Mouse (Mus musculus): Measurements from ENCODE around the gene Wbp2nl. TPM values are rescaled to one million over a fixed set of nuclear protein-coding genes. Genes with fewer than 3 reads are reported as not detected.
A peak's percentile ranks its signal among the peaks of the same experiment; 100 is the strongest.

Wbp2nl gene
- polyA plus RNA-seq, 1 experiment, result 0.70 TPM

GRCm38 (mm10) chr15:82339150-82339549 lies 40.4 kb downstream of the Wbp2nl start:
- Histone ChIP-seq H3K4me3 (ENCODE audit: low read depth, low read length) (no peak overlapping the region), H3K27ac (ENCODE audit: insufficient read depth, low read length) (no peak overlapping the region), H3K36me3 (ENCODE audit: control insufficient read depth, insufficient read depth, low read length, poor library complexity, severe bottlenecking) (peaks cover 8% of the 10 kb centered on the region), H3K9ac (ENCODE audit: low read depth, poor library complexity, severe bottlenecking) (no peak overlapping the region), H3K9me3 (replicated peaks; ENCODE audit: control insufficient read depth, insufficient read depth, low read length, poor library complexity, severe bottlenecking) (no peaks in the 10 kb centered on the region), H3K27me3 (ENCODE audit: control insufficient read depth, insufficient read depth, low read length, poor library complexity, severe bottlenecking) (no peaks in the 10 kb centered on the region), H3K4me1 (ENCODE audit: control insufficient read depth, insufficient read depth, low read length) (peaks cover 4% of the 10 kb centered on the region)
- no peak for TF ChIP-seq EP300 (IDR thresholded peaks at IDR 0.05; ENCODE audit: insufficient read depth, low read depth, low read length)
- no peak for TF ChIP-seq POLR2A (IDR thresholded peaks at IDR 0.05; ENCODE audit: insufficient read depth, low read length)
- no peak for TF ChIP-seq CTCF (IDR thresholded peaks at IDR 0.05; ENCODE audit: low read depth, low read length)

- peaks cover 4% of the 10 kb centered on the region for H3K4me1 ChIP-seq (ENCODE audit: control insufficient read depth, insufficient read depth, low read length)
- H3K36me3 ChIP-seq (ENCODE audit: control insufficient read depth, insufficient read depth, low read length, poor library complexity, severe bottlenecking), result peaks cover 5% of the 10 kb centered on the region; the same call in 1 of the 2 replicates
- no peak overlapping the region for H3K27ac ChIP-seq (ENCODE audit: insufficient read depth, low read length)
- H3K4me3 ChIP-seq (ENCODE audit: low read depth, low read length), result no peak overlapping the region
- TF ChIP-seq POLR2A (IDR thresholded peaks at IDR 0.05; ENCODE audit: insufficient read depth, low read length), result no peak
- no peak for TF ChIP-seq EP300 (IDR thresholded peaks at IDR 0.05; ENCODE audit: insufficient read depth, low read depth, low read length)
- no peak for TF ChIP-seq CTCF (IDR thresholded peaks at IDR 0.05; ENCODE audit: low read depth, low read length)
- H3K9me3 ChIP-seq (replicated peaks; ENCODE audit: control insufficient read depth, insufficient read depth, low read length, poor library complexity, severe bottlenecking), result no peaks in the 10 kb centered on the region
- H3K27me3 ChIP-seq (ENCODE audit: control insufficient read depth, insufficient read depth, low read length, poor library complexity, severe bottlenecking), result no peaks in the 10 kb centered on the region
- H3K9ac ChIP-seq (ENCODE audit: low read depth, poor library complexity, severe bottlenecking), result no peak overlapping the region
These were observed 41.0 kb downstream of the Wbp2nl start for GRCm38 (mm10) chr15:82339634-82340254.

GRCm38 (mm10) chr15:82340414-82341035 lies 41.8 kb downstream of the Wbp2nl start:
- peaks cover 4% of the 10 kb centered on the region for H3K4me1 ChIP-seq (ENCODE audit: control insufficient read depth, insufficient read depth, low read length)

GRCm38 (mm10) chr15:82341036-82341501 lies 42.3 kb downstream of the Wbp2nl start:
- H3K4me3 ChIP-seq (ENCODE audit: low read depth, low read length), result peak overlapping the region; percentile 45
- no peak for TF ChIP-seq CTCF (IDR thresholded peaks at IDR 0.05; ENCODE audit: low read depth, low read length)
- no peak for TF ChIP-seq EP300 (IDR thresholded peaks at IDR 0.05; ENCODE audit: insufficient read depth, low read depth, low read length)
- no peak for TF ChIP-seq POLR2A (IDR thresholded peaks at IDR 0.05; ENCODE audit: insufficient read depth, low read length)
- peaks cover 4% of the 10 kb centered on the region for H3K4me1 ChIP-seq (ENCODE audit: control insufficient read depth, insufficient read depth, low read length)
- H3K27ac ChIP-seq (ENCODE audit: insufficient read depth, low read length), result no peak overlapping the region
- no peaks in the 10 kb centered on the region for H3K27me3 ChIP-seq (ENCODE audit: control insufficient read depth, insufficient read depth, low read length, poor library complexity, severe bottlenecking)
- H3K9ac ChIP-seq (ENCODE audit: low read depth, poor library complexity, severe bottlenecking), result peak overlapping the region; percentile 56
- no peaks in the 10 kb centered on the region for H3K36me3 ChIP-seq (ENCODE audit: control insufficient read depth, insufficient read depth, low read length, poor library complexity, severe bottlenecking)
- no peaks in the 10 kb centered on the region for H3K9me3 ChIP-seq (replicated peaks; ENCODE audit: control insufficient read depth, insufficient read depth, low read length, poor library complexity, severe bottlenecking)

More at GRCm38 (mm10) chr15:82340414-82341035, 41.8 kb downstream of the Wbp2nl start:
- peak overlapping the region; percentile 45 for H3K4me3 ChIP-seq (ENCODE audit: low read depth, low read length)
- no peaks in the 10 kb centered on the region for H3K27me3 ChIP-seq (ENCODE audit: control insufficient read depth, insufficient read depth, low read length, poor library complexity, severe bottlenecking)
- peaks cover 2% of the 10 kb centered on the region; the same call in 1 of the 2 replicates for H3K36me3 ChIP-seq (ENCODE audit: control insufficient read depth, insufficient read depth, low read length, poor library complexity, severe bottlenecking)
- TF ChIP-seq CTCF (IDR thresholded peaks at IDR 0.05; ENCODE audit: low read depth, low read length) (no peak), EP300 (IDR thresholded peaks at IDR 0.05; ENCODE audit: insufficient read depth, low read depth, low read length) (no peak)
- no peaks in the 10 kb centered on the region for H3K9me3 ChIP-seq (replicated peaks; ENCODE audit: control insufficient read depth, insufficient read depth, low read length, poor library complexity, severe bottlenecking)
- peak overlapping the region; percentile 56 for H3K9ac ChIP-seq (ENCODE audit: low read depth, poor library complexity, severe bottlenecking)
- no peak overlapping the region for H3K27ac ChIP-seq (ENCODE audit: insufficient read depth, low read length)

GRCm38 (mm10) chr15:82341675-82342542 lies 43.2 kb downstream of the Wbp2nl start:
- no peaks in the 10 kb centered on the region for H3K27me3 ChIP-seq (ENCODE audit: control insufficient read depth, insufficient read depth, low read length, poor library complexity, severe bottlenecking)
- peak overlapping the region; percentile 31 for H3K4me3 ChIP-seq (ENCODE audit: low read depth, low read length)
- peaks cover 4% of the 10 kb centered on the region for H3K4me1 ChIP-seq (ENCODE audit: control insufficient read depth, insufficient read depth, low read length)
- H3K36me3 ChIP-seq (ENCODE audit: control insufficient read depth, insufficient read depth, low read length, poor library complexity, severe bottlenecking), result no peaks in the 10 kb centered on the region
- TF ChIP-seq POLR2A (IDR thresholded peaks at IDR 0.05; ENCODE audit: insufficient read depth, low read length) (no peak), CTCF (IDR thresholded peaks at IDR 0.05; ENCODE audit: low read depth, low read length) (no peak), EP300 (IDR thresholded peaks at IDR 0.05; ENCODE audit: insufficient read depth, low read depth, low read length) (no peak)
- no peaks in the 10 kb centered on the region for H3K9me3 ChIP-seq (replicated peaks; ENCODE audit: control insufficient read depth, insufficient read depth, low read length, poor library complexity, severe bottlenecking)
- H3K9ac ChIP-seq (ENCODE audit: low read depth, poor library complexity, severe bottlenecking), result peak overlapping the region; percentile 56
- no peak overlapping the region for H3K27ac ChIP-seq (ENCODE audit: insufficient read depth, low read length)

Data from ES-Bruce4 (cell line).